Mouse (Mus musculus): ENCODE measurements around the gene Thoc3.

DNA sequence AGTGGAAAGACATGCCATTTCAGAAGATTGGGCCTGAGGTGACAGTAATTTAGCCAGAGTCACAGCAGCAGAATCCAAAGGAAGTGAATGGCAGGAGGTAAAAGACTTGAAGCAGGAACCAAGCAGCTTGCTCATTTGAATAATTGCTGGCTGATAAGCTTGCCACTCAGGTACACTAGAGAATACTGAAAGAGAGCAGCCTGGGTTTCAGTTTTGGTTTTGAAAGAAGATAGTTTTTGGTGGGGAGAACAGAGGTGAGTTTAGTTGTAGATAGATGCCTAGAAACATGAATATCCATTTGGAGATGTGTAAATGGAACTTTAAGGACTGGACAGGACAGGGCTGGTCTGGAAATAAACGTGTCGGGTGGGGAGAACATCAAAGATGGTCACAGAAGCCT, 32.7 kb upstream of the Thoc3 start:
- TF ChIP-seq POLR2A (IDR thresholded peaks at IDR 0.05; ENCODE audit: insufficient read depth, low read depth, low read length) (no peak), CTCF (IDR thresholded peaks at IDR 0.05; ENCODE audit: insufficient read depth, low read depth, low read length) (no peak)

Measured in olfactory bulb, adult 2 months (tissue).